30 mouse cellular contexts compared by ENCODE assay signal in the genomic region with DNA sequence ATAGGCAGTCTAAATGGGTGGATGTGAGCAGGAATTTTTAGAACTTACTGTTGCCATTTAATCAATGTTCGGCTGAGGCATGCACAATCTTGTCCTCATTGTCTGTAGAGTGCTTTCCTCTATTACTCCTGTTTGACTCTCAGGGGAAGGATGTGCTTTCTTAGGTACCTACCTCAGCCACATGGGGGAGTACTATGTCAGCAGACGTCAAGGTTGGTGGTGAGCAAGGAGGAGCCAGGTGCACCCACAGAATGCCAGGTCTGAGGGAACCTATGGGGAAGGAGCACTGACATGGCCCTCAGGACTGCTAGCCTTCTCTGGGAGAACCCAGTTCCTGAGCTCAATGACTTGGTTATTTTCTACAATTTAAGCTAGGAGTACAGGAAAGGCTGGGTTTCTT. TPM values are rescaled to one million over a fixed set of nuclear protein-coding genes. Genes with fewer than 3 reads are reported as not detected.
DNase-seq lines count a peak whose midpoint lies in the region; ATAC-seq and TF ChIP-seq lines count a peak whose summit lies in the region.
"Had no signal": no experiment of that assay in that cellular context is flagged by ENCODE, and none has a peak within 500 bp of the region (broad histone marks: within the 10 kb centered on the region; RNA-seq: fewer than 3 reads in every experiment).

No protein-coding gene starts in this region.

- no peak overlapping the region for H3K9ac ChIP-seq in lung, postnatal 0 days (replicated peaks; ENCODE audit: low read depth)
- no peak overlapping the region for H3K9ac ChIP-seq in embryonic facial prominence, embryonic 15.5 days
- no peak overlapping the region for H3K9ac ChIP-seq in hindbrain, embryonic 11.5 days (ENCODE audit: low read depth, low read length)
- H3K9ac ChIP-seq: forebrain, embryonic 12.5 days; forebrain, postnatal 0 days; heart, embryonic 12.5 days; hindbrain, embryonic 12.5 days had no signal

- no peaks in the 10 kb centered on the region for H3K27me3 ChIP-seq in lung, postnatal 0 days (replicated peaks; ENCODE audit: insufficient read depth, low read length)
- H3K27me3 ChIP-seq in embryonic facial prominence, embryonic 15.5 days: no peaks in the 10 kb centered on the region
- no peaks in the 10 kb centered on the region for H3K27me3 ChIP-seq in hindbrain, embryonic 11.5 days (ENCODE audit: control insufficient read depth, insufficient read depth, low read length)
- H3K27me3 ChIP-seq: forebrain, embryonic 12.5 days; heart, embryonic 12.5 days; hindbrain, embryonic 12.5 days had no signal

- no peak overlapping the region for H3K4me3 ChIP-seq in lung, postnatal 0 days (ENCODE audit: low read depth, low read length)
- H3K4me3 ChIP-seq in embryonic facial prominence, embryonic 15.5 days (replicated peaks): no peak overlapping the region
- no peak overlapping the region for H3K4me3 ChIP-seq in hindbrain, embryonic 11.5 days (ENCODE audit: low read depth, low read length)
- H3K4me3 ChIP-seq: forebrain, embryonic 12.5 days; gastrocnemius, adult 2 months; heart, embryonic 12.5 days; hindbrain, embryonic 12.5 days had no signal

- DNase-seq in lung, postnatal 0 days (ENCODE audit: low spot score): no peak
- no peak for DNase-seq in lung, postnatal 10 days
- peak; percentile 37 for DNase-seq in ES-CJ7 (ENCODE audit: low read depth, low spot score)
- no peak for DNase-seq in hindbrain, embryonic 11.5 days (ENCODE audit: low spot score)
- DNase-seq in heart, postnatal 4 days: no peak
- DNase-seq in frontal cortex, postnatal 36 days (ENCODE audit: low spot score in 2 of 2): no peak
- DNase-seq: adrenal gland, postnatal 14 days; B cell, adult 2 months; cerebellum, adult 18-20 months; cerebellum, adult 9-11 months; cerebellum, postnatal 36 days; forebrain, postnatal 0 days; gastrocnemius, adult 2 months; gastrocnemius, postnatal 25 days; kidney, adult 2 months had no signal

- H3K4me2 ChIP-seq in lung, postnatal 0 days (replicated peaks; ENCODE audit: low read depth, low read length): no peak overlapping the region
- H3K4me2 ChIP-seq in embryonic facial prominence, embryonic 15.5 days (replicated peaks): no peak overlapping the region
- H3K4me2 ChIP-seq in hindbrain, embryonic 11.5 days (replicated peaks; ENCODE audit: low read depth, low read length): no peak overlapping the region
- H3K4me2 ChIP-seq: forebrain, embryonic 12.5 days; heart, embryonic 12.5 days; hindbrain, embryonic 12.5 days had no signal

- no peak for ATAC-seq in lung, postnatal 0 days
- no peak for ATAC-seq in embryonic facial prominence, embryonic 15.5 days (ENCODE audit: insufficient number of reproducible peaks, low FRiP score, low TSS enrichment, low read depth)
- no peak for ATAC-seq in hindbrain, embryonic 11.5 days (ENCODE audit: low FRiP score)
- ATAC-seq: activated CD4-positive, CD25-positive, alpha-beta regulatory T cell, adult 4 months; CD4-positive, CD25-positive, alpha-beta regulatory T cell, adult 4 months; forebrain, postnatal 0 days; hindbrain, embryonic 16.5 days had no signal

- no peaks in the 10 kb centered on the region for H3K9me3 ChIP-seq in lung, postnatal 0 days (ENCODE audit: low read length)
- no peaks in the 10 kb centered on the region for H3K9me3 ChIP-seq in embryonic facial prominence, embryonic 15.5 days (replicated peaks)
- H3K9me3 ChIP-seq in hindbrain, embryonic 11.5 days (ENCODE audit: control insufficient read depth, low read length): no peaks in the 10 kb centered on the region
- H3K9me3 ChIP-seq: forebrain, embryonic 12.5 days; heart, embryonic 12.5 days; hindbrain, embryonic 12.5 days had no signal

- H3K36me3 ChIP-seq in lung, postnatal 0 days (ENCODE audit: insufficient read depth, low read length): no peaks in the 10 kb centered on the region
- no peaks in the 10 kb centered on the region for H3K36me3 ChIP-seq in embryonic facial prominence, embryonic 15.5 days
- no peaks in the 10 kb centered on the region for H3K36me3 ChIP-seq in hindbrain, embryonic 11.5 days (ENCODE audit: control insufficient read depth, insufficient read depth, low read length)
- H3K36me3 ChIP-seq: forebrain, embryonic 12.5 days; heart, embryonic 12.5 days; hindbrain, embryonic 12.5 days had no signal

- H3K4me1 ChIP-seq in lung, postnatal 0 days (ENCODE audit: insufficient read depth, low read depth, low read length): no peaks in the 10 kb centered on the region
- no peaks in the 10 kb centered on the region for H3K4me1 ChIP-seq in embryonic facial prominence, embryonic 15.5 days
- H3K4me1 ChIP-seq in hindbrain, embryonic 11.5 days (replicated peaks; ENCODE audit: control insufficient read depth, insufficient read depth, low read length): no peaks in the 10 kb centered on the region
- H3K4me1 ChIP-seq: forebrain, embryonic 12.5 days; heart, embryonic 12.5 days; hindbrain, embryonic 12.5 days had no signal

- peak; percentile 24; the same call in 1 of the 2 replicates for TF ChIP-seq CTCF in lung, postnatal 0 days (IDR thresholded peaks at IDR 0.05)

- no peak for TF ChIP-seq EP300 in lung, postnatal 0 days (IDR thresholded peaks at IDR 0.05)

- WGBS in lung, postnatal 0 days: 47% methylated on average over 2 of the region's 2 CpGs
- WGBS in embryonic facial prominence, embryonic 15.5 days: 39% methylated on average over 2 of the region's 2 CpGs
- WGBS in hindbrain, embryonic 11.5 days: 43% methylated on average over 2 of the region's 2 CpGs

- H3K27ac ChIP-seq in lung, postnatal 0 days (ENCODE audit: low read length): no peak overlapping the region
- peak overlapping the region; percentile 22; the same call in 1 of the 2 replicates for H3K27ac ChIP-seq in embryonic facial prominence, embryonic 15.5 days (replicated peaks)
- no peak overlapping the region for H3K27ac ChIP-seq in hindbrain, embryonic 11.5 days (ENCODE audit: low read depth, low read length)
- H3K27ac ChIP-seq: forebrain, embryonic 12.5 days; gastrocnemius, adult 2 months; hindbrain, embryonic 12.5 days had no signal

RNA-seq across cellular contexts. Expression of a gene that starts 18.8 kb away (rescaled TPM):
- not detected in 2 replicates for polyA plus RNA-seq in lung, postnatal 0 days (2015; fragmentation: Nextera tagmentation; extraction: Ambion mirVana)
- 3.0 and 4.2 TPM in 2 replicates for polyA plus RNA-seq in embryonic facial prominence, embryonic 15.5 days (2015; fragmentation: Nextera tagmentation; extraction: Ambion mirVana)
- polyA plus RNA-seq in hindbrain, embryonic 11.5 days (2014; fragmentation: Nextera tagmentation; extraction: Ambion mirVana): not detected in 2 replicates
- not detected for total RNA-seq in heart, postnatal 4 days (2021)
- total RNA-seq: adrenal gland, adult 18-20 months; adrenal gland, postnatal 14 days; ES-E14; forebrain, postnatal 0 days; gastrocnemius, adult 2 months; gastrocnemius, postnatal 25 days; granulocyte monocyte progenitor cell, adult 5-6 weeks; heart, adult 8-10 months; heart, postnatal 25 days had no signal
- polyA plus RNA-seq: activated CD4-positive, CD25-positive, alpha-beta regulatory T cell, adult 4 months; CD4-positive, CD25-positive, alpha-beta regulatory T cell, adult 4 months; embryonic facial prominence, embryonic 11.5 days; forebrain, embryonic 12.5 days; forebrain, postnatal 0 days; heart, embryonic 12.5 days; heart, embryonic 16.5 days; hindbrain, embryonic 12.5 days; hindbrain, embryonic 16.5 days; intestine, embryonic 14.5 days; kidney, adult 2 months had no signal

RNA-seq across cellular contexts. Expression of a gene that starts 49.7 kb away (rescaled TPM):
- 1.1 and 1.2 TPM in 2 replicates for polyA plus RNA-seq in lung, postnatal 0 days (2015; fragmentation: Nextera tagmentation; extraction: Ambion mirVana)
- polyA plus RNA-seq in embryonic facial prominence, embryonic 15.5 days (2015; fragmentation: Nextera tagmentation; extraction: Ambion mirVana): 189 and 226 TPM in 2 replicates
- polyA plus RNA-seq in hindbrain, embryonic 11.5 days (2014; fragmentation: Nextera tagmentation; extraction: Ambion mirVana): 1.4 and 1.6 TPM in 2 replicates
- under 1 TPM in 1 of 2 experiments, not detected in 1; 0.19 TPM for total RNA-seq in heart, postnatal 4 days (2021)
- total RNA-seq: gastrocnemius, adult 2 months; gastrocnemius, postnatal 25 days; granulocyte monocyte progenitor cell, adult 5-6 weeks; heart, adult 8-10 months; heart, postnatal 25 days had no signal
- polyA plus RNA-seq: activated CD4-positive, CD25-positive, alpha-beta regulatory T cell, adult 4 months; CD4-positive, CD25-positive, alpha-beta regulatory T cell, adult 4 months had no signal

Comparison
In these comparisons a context has a peak if more than half of its experiments do, and no peak if none do; other contexts are left out.
1. RNA of a gene that starts 49.7 kb away (polyA plus RNA-seq): 189 to 226 TPM in embryonic facial prominence, embryonic 15.5 days; 1.4 to 1.6 TPM in hindbrain, embryonic 11.5 days and 1.1 to 1.2 TPM in lung, postnatal 0 days; every median in the first group is over 10 times any median in the second.